Comparison of ENCODE assay signal across 22 mouse cellular contexts in the genomic region with DNA sequence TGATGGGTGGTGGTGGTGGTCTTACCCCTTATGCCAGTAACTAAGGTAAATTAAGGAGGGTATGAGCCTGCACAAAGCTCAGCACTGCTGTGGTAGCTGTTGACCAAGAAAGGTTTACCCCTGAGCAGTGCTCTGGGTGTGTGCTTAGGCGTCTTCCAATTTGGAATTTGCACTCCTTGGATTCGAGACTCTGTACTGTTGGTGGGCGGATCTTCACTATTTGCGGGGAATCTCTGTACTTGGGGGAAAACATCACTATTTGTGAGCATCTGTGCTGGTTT. TPM values are rescaled to one million over a fixed set of nuclear protein-coding genes. Genes with fewer than 3 reads are reported as not detected.
DNase-seq lines count a peak whose midpoint lies in the region; ATAC-seq and TF ChIP-seq lines count a peak whose summit lies in the region.
"Had no signal": no experiment of that assay in that cellular context is flagged by ENCODE, and none has a peak within 500 bp of the region (broad histone marks: within the 10 kb centered on the region; RNA-seq: fewer than 3 reads in every experiment).

No protein-coding gene starts in this region.

- H3K4me3 ChIP-seq in forebrain, postnatal 0 days (ENCODE audit: low read depth, low read length), result no peak overlapping the region
- no peak overlapping the region for H3K4me3 ChIP-seq in forebrain, embryonic 13.5 days
- no peak overlapping the region for H3K4me3 ChIP-seq in hindbrain, embryonic 11.5 days (ENCODE audit: low read depth, low read length)
- H3K4me3 ChIP-seq in hindbrain, embryonic 16.5 days (ENCODE audit: low read length), result no peak overlapping the region
- H3K4me3 ChIP-seq in embryonic facial prominence, embryonic 11.5 days (ENCODE audit: low read depth, low read length), result peak overlapping the region; percentile 27
- peak overlapping the region; percentile 40 for H3K4me3 ChIP-seq in limb, embryonic 12.5 days (replicated peaks)
- no peak overlapping the region for H3K4me3 ChIP-seq in lung, postnatal 0 days (ENCODE audit: low read depth, low read length)
- H3K4me3 ChIP-seq: forebrain, embryonic 15.5 days had no signal

- no peaks in the 10 kb centered on the region for H3K36me3 ChIP-seq in forebrain, postnatal 0 days (ENCODE audit: insufficient read depth)
- H3K36me3 ChIP-seq in forebrain, embryonic 13.5 days (ENCODE audit: poor library complexity, severe bottlenecking), result no peaks in the 10 kb centered on the region
- no peaks in the 10 kb centered on the region for H3K36me3 ChIP-seq in hindbrain, embryonic 11.5 days (ENCODE audit: control insufficient read depth, insufficient read depth, low read length)
- no peaks in the 10 kb centered on the region for H3K36me3 ChIP-seq in hindbrain, embryonic 16.5 days (ENCODE audit: control insufficient read depth, insufficient read depth, low read length)
- H3K36me3 ChIP-seq in embryonic facial prominence, embryonic 11.5 days (replicated peaks; ENCODE audit: control insufficient read depth, insufficient read depth, low read depth, low read length), result no peaks in the 10 kb centered on the region
- H3K36me3 ChIP-seq in limb, embryonic 12.5 days, result no peaks in the 10 kb centered on the region
- no peaks in the 10 kb centered on the region for H3K36me3 ChIP-seq in lung, postnatal 0 days (ENCODE audit: insufficient read depth, low read length)
- H3K36me3 ChIP-seq: forebrain, embryonic 15.5 days had no signal

- TF ChIP-seq EP300 in lung, postnatal 0 days (IDR thresholded peaks at IDR 0.05), result no peak

- H3K9ac ChIP-seq in forebrain, postnatal 0 days, result no peak overlapping the region
- no peak overlapping the region for H3K9ac ChIP-seq in forebrain, embryonic 13.5 days
- no peak overlapping the region for H3K9ac ChIP-seq in hindbrain, embryonic 11.5 days (ENCODE audit: low read depth, low read length)
- H3K9ac ChIP-seq in hindbrain, embryonic 16.5 days (ENCODE audit: low read depth, low read length), result no peak overlapping the region
- peak overlapping the region; percentile 48 for H3K9ac ChIP-seq in embryonic facial prominence, embryonic 11.5 days (replicated peaks; ENCODE audit: low read length)
- peak overlapping the region; percentile 55; the same call in 1 of the 2 replicates for H3K9ac ChIP-seq in limb, embryonic 12.5 days (replicated peaks)
- H3K9ac ChIP-seq in lung, postnatal 0 days (replicated peaks; ENCODE audit: low read depth), result no peak overlapping the region
- H3K9ac ChIP-seq: forebrain, embryonic 15.5 days had no signal

- TF ChIP-seq CTCF in forebrain, postnatal 0 days (IDR thresholded peaks at IDR 0.05; ENCODE audit: low read depth), result no peak
- no peak for TF ChIP-seq CTCF in lung, postnatal 0 days (IDR thresholded peaks at IDR 0.05)

- 0 out of 2 replicates have a peak, but pooled peaks have one; percentile 25 for ATAC-seq in forebrain, postnatal 0 days
- ATAC-seq in forebrain, embryonic 13.5 days, result no peak
- no peak for ATAC-seq in hindbrain, embryonic 11.5 days (ENCODE audit: low FRiP score)
- ATAC-seq in hindbrain, embryonic 16.5 days, result no peak
- ATAC-seq in embryonic facial prominence, embryonic 11.5 days (replicated peaks; ENCODE audit: insufficient number of reproducible peaks, low FRiP score, low TSS enrichment, low read depth), result no peak
- ATAC-seq in limb, embryonic 12.5 days (ENCODE audit: insufficient number of reproducible peaks, insufficient read depth, low FRiP score, low TSS enrichment, low read depth), result no peak
- ATAC-seq in lung, postnatal 0 days, result no peak
- ATAC-seq: forebrain, embryonic 15.5 days; intestine, postnatal 0 days; Patski had no signal

- H3K27ac ChIP-seq in forebrain, postnatal 0 days (ENCODE audit: low read depth, low read length), result no peak overlapping the region
- H3K27ac ChIP-seq in forebrain, embryonic 13.5 days, result no peak overlapping the region
- no peak overlapping the region for H3K27ac ChIP-seq in hindbrain, embryonic 11.5 days (ENCODE audit: low read depth, low read length)
- no peak overlapping the region for H3K27ac ChIP-seq in hindbrain, embryonic 16.5 days (ENCODE audit: low read depth, low read length)
- H3K27ac ChIP-seq in embryonic facial prominence, embryonic 11.5 days (replicated peaks; ENCODE audit: low read depth, low read length), result peak overlapping the region; percentile 85
- 0 out of 2 replicates have a peak overlapping the region, but pooled peaks have one; percentile 96 for H3K27ac ChIP-seq in limb, embryonic 12.5 days
- H3K27ac ChIP-seq in lung, postnatal 0 days (ENCODE audit: low read length), result no peak overlapping the region
- H3K27ac ChIP-seq: forebrain, embryonic 15.5 days had no signal

- H3K4me1 ChIP-seq in forebrain, postnatal 0 days (ENCODE audit: insufficient read depth), result no peaks in the 10 kb centered on the region; the same call in 1 of the 2 replicates
- peaks cover 22% of the 10 kb centered on the region; the same call in 1 of the 2 replicates for H3K4me1 ChIP-seq in forebrain, embryonic 13.5 days
- H3K4me1 ChIP-seq in hindbrain, embryonic 11.5 days (replicated peaks; ENCODE audit: control insufficient read depth, insufficient read depth, low read length), result peaks cover 5% of the 10 kb centered on the region; the same call in 1 of the 2 replicates
- peaks cover 5% of the 10 kb centered on the region for H3K4me1 ChIP-seq in hindbrain, embryonic 16.5 days (ENCODE audit: control insufficient read depth, insufficient read depth, low read depth, low read length)
- peaks cover 5% of the 10 kb centered on the region; the same call in 1 of the 2 replicates for H3K4me1 ChIP-seq in embryonic facial prominence, embryonic 11.5 days (ENCODE audit: control insufficient read depth, insufficient read depth, low read length)
- peaks cover 50% of the 10 kb centered on the region for H3K4me1 ChIP-seq in limb, embryonic 12.5 days (replicated peaks)
- no peaks in the 10 kb centered on the region for H3K4me1 ChIP-seq in lung, postnatal 0 days (ENCODE audit: insufficient read depth, low read depth, low read length)

- WGBS in forebrain, postnatal 0 days, result 6% methylated on average over 4 of the region's 4 CpGs
- 6% methylated on average over 4 of the region's 4 CpGs for WGBS in forebrain, embryonic 13.5 days
- 11% methylated on average over 4 of the region's 4 CpGs for WGBS in hindbrain, embryonic 11.5 days
- 9% methylated on average over 4 of the region's 4 CpGs for WGBS in hindbrain, embryonic 16.5 days
- WGBS in embryonic facial prominence, embryonic 11.5 days, result 21% methylated on average over 4 of the region's 4 CpGs
- 27% methylated on average over 4 of the region's 4 CpGs for WGBS in limb, embryonic 12.5 days
- WGBS in lung, postnatal 0 days, result 11% methylated on average over 4 of the region's 4 CpGs

- H3K9me3 ChIP-seq in forebrain, postnatal 0 days (ENCODE audit: low read length), result no peaks in the 10 kb centered on the region
- no peaks in the 10 kb centered on the region for H3K9me3 ChIP-seq in forebrain, embryonic 13.5 days (replicated peaks)
- no peaks in the 10 kb centered on the region for H3K9me3 ChIP-seq in hindbrain, embryonic 11.5 days (ENCODE audit: control insufficient read depth, low read length)
- H3K9me3 ChIP-seq in hindbrain, embryonic 16.5 days (ENCODE audit: control insufficient read depth, low read length), result no peaks in the 10 kb centered on the region
- no peaks in the 10 kb centered on the region for H3K9me3 ChIP-seq in embryonic facial prominence, embryonic 11.5 days (replicated peaks; ENCODE audit: control insufficient read depth, low read length)
- H3K9me3 ChIP-seq in limb, embryonic 12.5 days, result no peaks in the 10 kb centered on the region
- no peaks in the 10 kb centered on the region for H3K9me3 ChIP-seq in lung, postnatal 0 days (ENCODE audit: low read length)
- H3K9me3 ChIP-seq: forebrain, embryonic 15.5 days had no signal

- no peak overlapping the region for H3K4me2 ChIP-seq in forebrain, postnatal 0 days (ENCODE audit: low read depth)
- no peak overlapping the region for H3K4me2 ChIP-seq in forebrain, embryonic 13.5 days
- H3K4me2 ChIP-seq in hindbrain, embryonic 11.5 days (replicated peaks; ENCODE audit: low read depth, low read length), result no peak overlapping the region
- no peak overlapping the region for H3K4me2 ChIP-seq in hindbrain, embryonic 16.5 days (ENCODE audit: low read length)
- H3K4me2 ChIP-seq in embryonic facial prominence, embryonic 11.5 days (ENCODE audit: low read depth, low read length), result peak overlapping the region; percentile 67
- peak overlapping the region; percentile 78 for H3K4me2 ChIP-seq in limb, embryonic 12.5 days
- H3K4me2 ChIP-seq in lung, postnatal 0 days (replicated peaks; ENCODE audit: low read depth, low read length), result no peak overlapping the region
- H3K4me2 ChIP-seq: forebrain, embryonic 15.5 days had no signal

- no peak for DNase-seq in forebrain, postnatal 0 days
- peak; percentile 44 for DNase-seq in hindbrain, embryonic 11.5 days (ENCODE audit: low spot score)
- DNase-seq in embryonic facial prominence, embryonic 11.5 days (ENCODE audit: low spot score), result no peak
- DNase-seq in retina, embryonic 14.5 days (ENCODE audit: low spot score), result no peak
- DNase-seq in lung, postnatal 0 days (ENCODE audit: low spot score), result no peak
- DNase-seq: adrenal gland, postnatal 36 days; cerebellum, adult 9-11 months; gastrocnemius, postnatal 10 days; heart, postnatal 14 days; kidney, postnatal 14 days had no signal

- peaks cover 81% of the 10 kb centered on the region for H3K27me3 ChIP-seq in forebrain, postnatal 0 days (ENCODE audit: insufficient read depth, low read length)
- peaks cover 94% of the 10 kb centered on the region for H3K27me3 ChIP-seq in forebrain, embryonic 13.5 days
- H3K27me3 ChIP-seq in hindbrain, embryonic 11.5 days (ENCODE audit: control insufficient read depth, insufficient read depth, low read length), result peaks cover 60% of the 10 kb centered on the region
- peaks cover 48% of the 10 kb centered on the region for H3K27me3 ChIP-seq in hindbrain, embryonic 16.5 days (replicated peaks; ENCODE audit: control insufficient read depth, insufficient read depth, low read length)
- no peaks in the 10 kb centered on the region for H3K27me3 ChIP-seq in embryonic facial prominence, embryonic 11.5 days (ENCODE audit: control insufficient read depth, insufficient read depth, low read length)
- peaks cover 7% of the 10 kb centered on the region; the same call in 1 of the 2 replicates for H3K27me3 ChIP-seq in limb, embryonic 12.5 days
- peaks cover 49% of the 10 kb centered on the region for H3K27me3 ChIP-seq in lung, postnatal 0 days (replicated peaks; ENCODE audit: insufficient read depth, low read length)
- H3K27me3 ChIP-seq: Patski had no signal

RNA-seq across cellular contexts. Expression of gene Twist1, which starts 11.4 kb away (rescaled TPM):
- 2.5 and 4.1 TPM in 2 replicates for total RNA-seq in forebrain, postnatal 0 days (2014; rRNA removed)
- polyA plus RNA-seq in forebrain, postnatal 0 days (2015; fragmentation: Nextera tagmentation; extraction: Ambion mirVana), result 0.73 and 0.80 TPM in 2 replicates
- 0.62 and 0.73 TPM in 2 replicates for polyA plus RNA-seq in forebrain, embryonic 13.5 days (2015; fragmentation: Nextera tagmentation; extraction: Ambion mirVana)
- polyA plus RNA-seq in hindbrain, embryonic 11.5 days (2014; fragmentation: Nextera tagmentation; extraction: Ambion mirVana), result 23.6 and 29.4 TPM in 2 replicates
- 0.34 and 1.0 TPM in 2 replicates for polyA plus RNA-seq in hindbrain, embryonic 16.5 days (2015; fragmentation: Nextera tagmentation; extraction: Ambion mirVana)
- 78.8 and 92.7 TPM in 2 replicates for polyA plus RNA-seq in embryonic facial prominence, embryonic 11.5 days (2014; fragmentation: Nextera tagmentation; extraction: Ambion mirVana)
- polyA plus RNA-seq in limb, embryonic 12.5 days (2016; fragmentation: Nextera tagmentation; extraction: Ambion mirVana), result 64.0 and 64.8 TPM in 2 replicates
- 0.13 and 0.14 TPM in 2 replicates for polyA plus RNA-seq in lung, postnatal 0 days (2015; fragmentation: Nextera tagmentation; extraction: Ambion mirVana)

RNA-seq across cellular contexts. Expression of gene Ferd3l, which starts 40.6 kb away (rescaled TPM):
- 0.48 TPM in 1 of 2 replicates, not detected in the other for total RNA-seq in forebrain, postnatal 0 days (2014; rRNA removed)
- not detected in 2 replicates for polyA plus RNA-seq in forebrain, postnatal 0 days (2015; fragmentation: Nextera tagmentation; extraction: Ambion mirVana)
- polyA plus RNA-seq in forebrain, embryonic 13.5 days (2015; fragmentation: Nextera tagmentation; extraction: Ambion mirVana), result not detected in 2 replicates
- 1.5 and 2.9 TPM in 2 replicates for polyA plus RNA-seq in hindbrain, embryonic 11.5 days (2014; fragmentation: Nextera tagmentation; extraction: Ambion mirVana)
- polyA plus RNA-seq in hindbrain, embryonic 16.5 days (2015; fragmentation: Nextera tagmentation; extraction: Ambion mirVana), result 0.24 and 0.42 TPM in 2 replicates
- not detected in 2 replicates for polyA plus RNA-seq in embryonic facial prominence, embryonic 11.5 days (2014; fragmentation: Nextera tagmentation; extraction: Ambion mirVana)
- polyA plus RNA-seq in limb, embryonic 12.5 days (2016; fragmentation: Nextera tagmentation; extraction: Ambion mirVana), result not detected in 2 replicates
- polyA plus RNA-seq in lung, postnatal 0 days (2015; fragmentation: Nextera tagmentation; extraction: Ambion mirVana), result not detected in 2 replicates
- total RNA-seq: adrenal gland, postnatal 36 days; gastrocnemius, postnatal 10 days; heart, postnatal 14 days; layer of hippocampus, postnatal 10 days; left cerebral cortex, postnatal 14 days had no signal
- polyA plus RNA-seq: forebrain, embryonic 15.5 days; intestine, postnatal 0 days; liver, embryonic 16.5 days; Patski; small intestine, adult 2 months; stomach, embryonic 14.5 days; thymus, postnatal 0 days had no signal

Comparison
In these comparisons a context has a peak if more than half of its experiments do, and no peak if none do; other contexts are left out.
1. RNA of gene Twist1, which starts 11.4 kb away (polyA plus RNA-seq): 78.8 to 92.7 TPM in embryonic facial prominence, embryonic 11.5 days, 64.0 to 64.8 TPM in limb, embryonic 12.5 days and 23.6 to 29.4 TPM in hindbrain, embryonic 11.5 days; 0.73 to 0.80 TPM in forebrain, postnatal 0 days, 0.62 to 0.73 TPM in forebrain, embryonic 13.5 days, 0.34 to 1.0 TPM in hindbrain, embryonic 16.5 days and 0.13 to 0.14 TPM in lung, postnatal 0 days; every median in the first group is over 10 times any median in the second.
2. H3K27ac ChIP-seq: peak in embryonic facial prominence, embryonic 11.5 days (single experiment) and limb, embryonic 12.5 days (single experiment); none in forebrain, postnatal 0 days (single experiment), forebrain, embryonic 13.5 days (single experiment), hindbrain, embryonic 11.5 days (single experiment), hindbrain, embryonic 16.5 days (single experiment) and lung, postnatal 0 days (single experiment).
3. H3K4me2 ChIP-seq: peak in embryonic facial prominence, embryonic 11.5 days (single experiment) and limb, embryonic 12.5 days (single experiment); none in forebrain, postnatal 0 days (single experiment), forebrain, embryonic 13.5 days (single experiment), hindbrain, embryonic 11.5 days (single experiment), hindbrain, embryonic 16.5 days (single experiment) and lung, postnatal 0 days (single experiment).
4. H3K4me3 ChIP-seq: peak in embryonic facial prominence, embryonic 11.5 days (single experiment) and limb, embryonic 12.5 days (single experiment); none in forebrain, postnatal 0 days (single experiment), forebrain, embryonic 13.5 days (single experiment), hindbrain, embryonic 11.5 days (single experiment), hindbrain, embryonic 16.5 days (single experiment) and lung, postnatal 0 days (single experiment).
5. H3K9ac ChIP-seq: peak in embryonic facial prominence, embryonic 11.5 days (single experiment) and limb, embryonic 12.5 days (single experiment); none in forebrain, postnatal 0 days (single experiment), forebrain, embryonic 13.5 days (single experiment), hindbrain, embryonic 11.5 days (single experiment), hindbrain, embryonic 16.5 days (single experiment) and lung, postnatal 0 days (single experiment).